Mouse (Mus musculus) MEL (cell line): ENCODE data around the gene Dr1. TPM values are rescaled to one million over a fixed set of nuclear protein-coding genes. Genes with fewer than 3 reads are reported as not detected.
"Not testable (repeated sequence)": the region's sequence is repeated elsewhere in the genome, so short reads cannot be mapped to it uniquely, and the experiment has no call there.

ENCODE experiments used
- DNase-seq: peaks from one replicate; pipeline ENCODE4 v3.0.0; 2011; ENCODE audit warnings: low read depth, low spot score
- H3K27ac ChIP-seq: 2 replicates; pipeline ENCODE4 v1.5.1; 2012; ENCODE audit warnings: low read depth, mild to moderate bottlenecking, control low read depth, low read length, moderate library complexity; ENCODE audit not compliant: control insufficient read depth
- H3K27me3 ChIP-seq, 2 experiments: fragments of 150-350 bp in 1 of 2; sonication (generic) in 1 of 2; 2 replicates each; pipeline ENCODE4 v1.6.1; 2012; ENCODE audit warnings: low read length in 2 of 2, mild to moderate bottlenecking in 2 of 2, improper control_type of control experiment in 1 of 2, moderate library complexity in 1 of 2; ENCODE audit not compliant: insufficient read depth in 2 of 2, control insufficient read depth in 1 of 2
- H3K36me3 ChIP-seq, 2 experiments: 2 replicates each; pipeline ENCODE4 v1.6.1; 2012 to 2014; ENCODE audit warnings: low read length in 2 of 2, improper control_type of control experiment in 1 of 2, inconsistent platforms in 1 of 2, mild to moderate bottlenecking in 1 of 2; ENCODE audit not compliant: insufficient read depth in 2 of 2, control insufficient read depth in 1 of 2
- H3K4me1 ChIP-seq, 2 experiments: fragments of 150-350 bp in 1 of 2; sonication (generic) in 1 of 2; 2 replicates each; pipeline ENCODE4 v1.6.1; 2012; ENCODE audit warnings: low read length in 2 of 2, improper control_type of control experiment in 1 of 2, mild to moderate bottlenecking in 1 of 2; ENCODE audit not compliant: insufficient read depth in 2 of 2, control insufficient read depth in 1 of 2
- H3K4me3 ChIP-seq, 2 experiments: fragments of 150-350 bp in 1 of 2; sonication (generic) in 1 of 2; 2 replicates each; pipeline ENCODE4 v1.5.1; 2012; ENCODE audit warnings: low read depth in 2 of 2, low read length in 2 of 2, mild to moderate bottlenecking in 2 of 2, moderate library complexity in 2 of 2, control low read depth in 1 of 2, improper control_type of control experiment in 1 of 2; ENCODE audit not compliant: control insufficient read depth in 1 of 2, insufficient read depth in 1 of 2
- H3K79me2 ChIP-seq: 2 replicates; pipeline ENCODE4 v1.6.1; 2012; ENCODE audit warnings: mild to moderate bottlenecking, low read length, moderate library complexity; ENCODE audit not compliant: control insufficient read depth, poor library complexity, insufficient read depth
- H3K9ac ChIP-seq: 2 replicates; pipeline ENCODE4 v1.6.1; 2012; ENCODE audit warnings: low read depth, mild to moderate bottlenecking, control low read depth, low read length, moderate library complexity; ENCODE audit not compliant: control insufficient read depth, poor library complexity, severe bottlenecking
- H3K9me3 ChIP-seq: fragments of 150-350 bp; sonication (generic); replicated peaks from 2 replicates; pipeline ENCODE4 v1.6.1; 2012; ENCODE audit warnings: mild to moderate bottlenecking, low read length, improper control_type of control experiment, moderate library complexity; ENCODE audit not compliant: insufficient read depth
- BHLHE40 ChIP-seq: IDR thresholded peaks from 2 replicates; pipeline ENCODE4 v1.6.1; 2012; ENCODE audit warnings: low read depth, mild to moderate bottlenecking, inconsistent platforms, low read length, improper control_type of control experiment, borderline replicate concordance
- CHD2 ChIP-seq: IDR thresholded peaks from 2 replicates; pipeline ENCODE4 v1.6.1; 2011; ENCODE audit warnings: low read length, improper control_type of control experiment
- ELF1 ChIP-seq: IDR thresholded peaks from 2 replicates; pipeline ENCODE4 v1.6.1; 2014; ENCODE audit warnings: low read depth, mild to moderate bottlenecking, inconsistent platforms, low read length, improper control_type of control experiment, moderate library complexity
- GABPA ChIP-seq: IDR thresholded peaks from 2 replicates; pipeline ENCODE4 v1.6.1; 2012; ENCODE audit warnings: low read depth, mild to moderate bottlenecking, inconsistent platforms, low read length, improper control_type of control experiment, moderate library complexity
- KAT2A ChIP-seq: conservative IDR thresholded peaks from 2 replicates; pipeline ENCODE4 v1.6.1; 2012; ENCODE audit warnings: low read depth, low read length, improper control_type of control experiment, inconsistent platforms
- MAFK ChIP-seq: IDR thresholded peaks from 2 replicates; pipeline ENCODE4 v1.6.1; 2011; ENCODE audit warnings: low read depth, mild to moderate bottlenecking, low read length, improper control_type of control experiment, borderline replicate concordance
- MAX ChIP-seq: IDR thresholded peaks from 2 replicates; pipeline ENCODE4 v1.6.1; 2011; ENCODE audit warnings: low read length, improper control_type of control experiment
- MEF2A ChIP-seq: IDR thresholded peaks from 2 replicates; pipeline ENCODE4 v1.6.1; 2014; ENCODE audit warnings: low read depth, mild to moderate bottlenecking, inconsistent platforms, low read length, improper control_type of control experiment; ENCODE audit not compliant: poor library complexity, insufficient replicate concordance, severe bottlenecking; ENCODE audit errors: extremely low read depth
- MYC ChIP-seq: IDR thresholded peaks from 2 replicates; pipeline ENCODE4 v1.6.1; 2011; ENCODE audit warnings: low read depth, mild to moderate bottlenecking, low read length, improper control_type of control experiment, moderate library complexity
- NELFE ChIP-seq: IDR thresholded peaks from 2 replicates; pipeline ENCODE4 v1.6.1; 2011; ENCODE audit warnings: low read depth, low read length, improper control_type of control experiment
- NRF1 ChIP-seq: IDR thresholded peaks from 2 replicates; pipeline ENCODE4 v1.6.1; 2014; ENCODE audit warnings: low read depth, mild to moderate bottlenecking, inconsistent platforms, low read length, improper control_type of control experiment, moderate library complexity; ENCODE audit not compliant: poor library complexity, insufficient read depth, severe bottlenecking
- POLR2A ChIP-seq, 2 experiments: IDR thresholded peaks; 2 replicates each; pipeline ENCODE4 v1.6.1; 2011 to 2012; ENCODE audit warnings: low read length in 2 of 2, mild to moderate bottlenecking in 2 of 2, control low read depth in 1 of 2, improper control_type of control experiment in 1 of 2, low read depth in 1 of 2, moderate library complexity in 1 of 2; ENCODE audit not compliant: control insufficient read depth in 1 of 2, insufficient read depth in 1 of 2, poor library complexity in 1 of 2
- RCOR1 ChIP-seq: IDR thresholded peaks from 2 replicates; pipeline ENCODE4 v1.6.1; 2012; ENCODE audit warnings: low read depth, mild to moderate bottlenecking, inconsistent platforms, low read length, improper control_type of control experiment
- SIN3A ChIP-seq: IDR thresholded peaks from 2 replicates; pipeline ENCODE4 v1.6.1; 2012; ENCODE audit warnings: low read length, improper control_type of control experiment, inconsistent platforms
- TAL1 ChIP-seq: IDR thresholded peaks from 2 replicates; pipeline ENCODE4 v1.6.1; 2012; ENCODE audit warnings: mild to moderate bottlenecking, inconsistent platforms, low read length, moderate library complexity, mixed read lengths
- TBP ChIP-seq: IDR thresholded peaks from 2 replicates; pipeline ENCODE4 v1.8.0; 2011; ENCODE audit warnings: low read depth, low read length, improper control_type of control experiment
- USF1 ChIP-seq: IDR thresholded peaks from 2 replicates; pipeline ENCODE4 v1.6.1; 2014; ENCODE audit warnings: low read depth, mild to moderate bottlenecking, inconsistent platforms, low read length, improper control_type of control experiment, moderate library complexity
- ZKSCAN1 ChIP-seq: IDR thresholded peaks from 2 replicates; pipeline ENCODE4 v1.6.1; 2012; ENCODE audit warnings: low read depth, mild to moderate bottlenecking, inconsistent platforms, low read length, improper control_type of control experiment, moderate library complexity
- ZMIZ1 ChIP-seq: IDR thresholded peaks from 2 replicates; pipeline ENCODE4 v1.6.1; 2012; ENCODE audit warnings: low read depth, mild to moderate bottlenecking, inconsistent platforms, low read length, improper control_type of control experiment, moderate library complexity
- polyA plus RNA-seq, 2 experiments: library from polyadenylated mRNA; stranded (reverse) in 1 of 2; unstranded in 1 of 2; fragments of >175 nt in 1 of 2; fragments of >200 nt in 1 of 2; gene quantifications; 2 replicates each; pipeline versions ENCODE4 v1.2.1 to v1.2.4; 2012; ENCODE audit warnings: low replicate concordance in 2 of 2, low read depth in 1 of 2; ENCODE audit not compliant: insufficient read length in 2 of 2, insufficient read depth in 1 of 2, missing spikeins in 1 of 2
- total RNA-seq: library from RNA; depleted of rRNA; stranded (reverse); fragments of 300-350 nt; gene quantifications from 2 replicates; pipeline ENCODE4 v1.2.3, GENCODE M21; 2012

Dr1 gene
- total and polyA plus RNA-seq, 3 experiments = 36.3 to 47.2 TPM; not detected in 1

DNA sequence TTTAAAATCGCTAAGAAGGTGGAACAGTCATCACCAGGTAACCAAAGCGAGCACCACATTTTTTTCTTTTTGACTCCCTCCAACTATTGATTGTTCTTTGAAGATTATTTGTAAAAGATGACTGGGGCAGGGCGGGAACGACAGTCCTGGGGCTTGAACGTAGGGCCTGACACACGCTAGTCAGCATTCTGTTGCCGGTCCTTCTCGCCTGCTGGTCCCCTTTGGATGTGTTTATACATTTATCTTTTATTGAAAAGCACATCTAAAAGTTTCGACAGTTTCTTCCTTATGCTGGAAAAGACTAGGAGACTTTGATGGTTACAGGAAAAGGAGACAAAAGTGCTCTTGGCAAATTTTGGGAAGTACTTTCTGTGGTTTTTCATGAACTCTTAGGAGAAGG lies 1.7 kb downstream of the Dr1 start (continued):
- TF ChIP-seq POLR2A (IDR thresholded peaks at IDR 0.05; ENCODE audit: control insufficient read depth in 1 of 2, insufficient read depth in 1 of 2, low read depth in 1 of 2, low read length in 2 of 2, poor library complexity in 1 of 2) (no peak), RCOR1 (no peak), ELF1 (no peak), ZMIZ1 (no peak), MEF2A (no peak), NELFE (no peak), TAL1 (no peak), MAFK (no peak), BHLHE40 (no peak)

GRCm38 (mm10) chr5:108271345-108271744 lies 2.6 kb downstream of the Dr1 start:
- Histone ChIP-seq H3K4me3 (peak overlapping the region; percentile 14 to 100; a peak in 2 of 4 replicates), H3K9ac (peak overlapping the region; percentile 99), H3K79me2 (peaks cover 49% of the 10 kb centered on the region), H3K4me1 (peaks cover 10 to 12% of the 10 kb centered on the region in 2 experiments), H3K36me3 (peaks cover 9 to 33% of the 10 kb centered on the region in 2 experiments)
- not testable (repeated sequence) for H3K27ac ChIP-seq, H3K9me3 ChIP-seq, DNase-seq, H3K27me3 ChIP-seq
- TF ChIP-seq TBP = peak; percentile 58; the same call in 1 of the 2 replicates

DNA sequence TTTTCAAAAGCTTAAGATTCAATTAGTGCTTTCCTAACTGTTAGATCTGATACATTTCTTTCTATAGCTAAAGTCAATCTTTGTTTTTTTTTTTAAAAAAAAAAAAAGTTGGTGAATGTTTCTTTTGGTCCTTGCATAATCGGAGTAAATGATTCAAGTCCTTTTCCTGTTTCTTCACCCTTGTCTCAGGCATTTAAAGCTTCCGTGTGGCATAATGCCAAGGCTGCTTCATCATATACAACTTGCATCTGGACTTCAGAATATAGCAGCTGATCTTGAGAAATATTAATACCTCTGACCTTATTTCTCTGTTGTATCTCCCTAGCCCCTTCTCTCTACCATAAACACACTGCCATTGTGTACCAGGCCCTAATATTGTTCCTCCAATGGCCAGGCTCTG lies 18.3 kb downstream of the Dr1 start:
- Histone ChIP-seq H3K27me3 (no peaks in the 10 kb centered on the region), H3K36me3 (peaks cover 0 to 5% of the 10 kb centered on the region in 2 experiments; a peak in 2 of 4 replicates), H3K9me3 (no peaks in the 10 kb centered on the region), H3K79me2 (no peaks in the 10 kb centered on the region), H3K27ac (no peak overlapping the region), H3K9ac (no peak overlapping the region), H3K4me1 (peaks cover under 1 to 3% of the 10 kb centered on the region in 2 experiments; a peak in 2 of 4 replicates), H3K4me3 (no peak overlapping the region)
- no peak for DNase-seq
- no peak for TF ChIP-seq ZKSCAN1
- no peak for TF ChIP-seq MAX
- TF ChIP-seq SIN3A = no peak
- no peak for TF ChIP-seq KAT2A
- TF ChIP-seq MYC = no peak
- TF ChIP-seq NRF1 = no peak
- no peak for TF ChIP-seq ELF1
- no peak for TF ChIP-seq NELFE
- TF ChIP-seq USF1 = no peak
- no peak for TF ChIP-seq CHD2
- TF ChIP-seq GABPA = no peak
- TF ChIP-seq MAFK = no peak
- TF ChIP-seq TBP = no peak
